Mouse (Mus musculus) G1E (cell line): ENCODE measurements at regions not wholly inside any gene's neighbourhood (a gene's known extent, or its start where the extent isn't known, plus 50 kb on each side); places are given as distances from the start of the nearest gene placed in this dataset.

ENCODE experiments used
- ATAC-seq: 2 replicates; pipeline ENCODE4 v1.8.0; 2016; ENCODE audit warnings: mild to moderate bottlenecking; ENCODE audit not compliant: insufficient number of reproducible peaks, poor library complexity, low FRiP score, severe bottlenecking; ENCODE audit errors: extremely low read depth
- DNase-seq: peaks from one replicate; pipeline ENCODE4 v3.0.0; 2012; ENCODE audit warnings: low spot score
- H3K27me3 ChIP-seq: 2 replicates; pipeline ENCODE4 v1.6.1; 2012; ENCODE audit warnings: mild to moderate bottlenecking, low read length, inconsistent platforms; ENCODE audit not compliant: insufficient read depth
- H3K36me3 ChIP-seq: replicated peaks from 2 replicates; pipeline ENCODE3; 2012; ENCODE audit warnings: mild to moderate bottlenecking, inconsistent platforms
- H3K4me1 ChIP-seq: 2 replicates; pipeline ENCODE4 v1.6.1; 2012; ENCODE audit warnings: low read depth, low read length, inconsistent platforms, mixed read lengths; ENCODE audit not compliant: insufficient read depth
- H3K4me3 ChIP-seq: 2 replicates; pipeline ENCODE4 v1.5.1; 2012; ENCODE audit warnings: low read depth, mild to moderate bottlenecking, inconsistent platforms, low read length, moderate library complexity, mixed read lengths
- H3K9me3 ChIP-seq: replicated peaks from 2 replicates; pipeline ENCODE4 v1.6.1; 2012; ENCODE audit warnings: inconsistent platforms
- CTCF ChIP-seq: IDR thresholded peaks from 2 replicates; pipeline ENCODE4 v1.5.1; 2012; ENCODE audit warnings: low read depth, low read length, inconsistent platforms, mixed read lengths
- GATA1 ChIP-seq: IDR thresholded peaks from 2 replicates; pipeline ENCODE4 v1.6.1; 2012; ENCODE audit warnings: borderline replicate concordance, low read length, inconsistent platforms, mixed read lengths
- GATA2 ChIP-seq: IDR thresholded peaks from 2 replicates; pipeline ENCODE4 v1.6.1; 2012; ENCODE audit warnings: low read depth, low read length, inconsistent platforms, borderline replicate concordance
- POLR2AphosphoS5 ChIP-seq: IDR thresholded peaks from 2 replicates; pipeline ENCODE4 v1.6.1; 2012; ENCODE audit warnings: low read depth, low read length, inconsistent platforms; ENCODE audit not compliant: insufficient replicate concordance
- TAL1 ChIP-seq: conservative IDR thresholded peaks from 2 replicates; pipeline ENCODE4 v1.6.1; 2012; ENCODE audit warnings: low read depth, low read length, inconsistent platforms, mixed read lengths

DNA sequence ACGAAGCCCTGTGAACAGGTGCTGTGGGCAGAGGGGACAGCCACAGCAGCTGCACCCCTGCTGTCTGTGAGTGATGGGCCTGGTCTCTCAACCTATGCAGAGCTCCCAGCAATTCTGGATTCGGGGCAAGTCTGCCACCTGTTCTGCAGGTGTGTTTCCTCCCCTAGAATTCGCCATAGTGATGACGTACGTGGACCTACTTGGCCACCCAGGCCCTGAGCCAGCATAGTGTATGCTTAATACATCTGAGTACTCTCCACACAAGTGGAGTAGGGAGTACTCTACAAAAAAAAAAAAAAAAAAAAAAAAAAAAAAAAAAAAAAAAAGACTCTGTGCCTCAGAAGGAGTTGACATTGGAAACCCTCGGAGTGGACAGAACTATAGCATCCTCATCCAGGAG, 87.3 kb upstream of the Mgmt start:
- H3K27me3 ChIP-seq, result no peaks in the 10 kb centered on the region
- no peaks in the 10 kb centered on the region for H3K36me3 ChIP-seq
- H3K4me3 ChIP-seq, result no peak overlapping the region
- H3K9me3 ChIP-seq, result peaks cover 67% of the 10 kb centered on the region
- DNase-seq, result no peak
- TF ChIP-seq GATA1 (no peak), POLR2AphosphoS5 (no peak), GATA2 (no peak), CTCF (no peak), TAL1 (no peak)
- H3K4me1 ChIP-seq, result no peaks in the 10 kb centered on the region
- ATAC-seq, result no peak

DNA sequence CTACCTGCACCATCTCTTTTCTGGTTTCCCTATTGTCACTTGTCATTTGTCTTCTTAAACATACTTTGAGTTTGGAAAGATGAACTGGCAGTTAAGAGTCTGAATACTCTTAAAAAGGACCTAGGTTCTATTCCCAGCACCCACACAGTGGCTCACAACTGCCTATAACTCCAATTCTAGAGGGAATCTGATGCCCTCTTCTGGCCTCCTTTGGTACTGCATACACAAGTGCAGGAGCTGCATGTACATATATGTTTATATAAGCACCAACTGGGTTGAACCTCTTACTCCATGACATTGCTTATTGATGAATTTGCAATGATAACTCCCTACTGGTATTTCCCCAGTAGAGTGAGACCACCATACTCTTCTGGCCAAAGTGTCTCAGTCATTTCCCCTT, 86.4 kb upstream of the Mgmt start:
- peaks cover 72% of the 10 kb centered on the region for H3K9me3 ChIP-seq
- no peak for TF ChIP-seq TAL1
- TF ChIP-seq CTCF, result no peak
- no peak for TF ChIP-seq GATA1
- TF ChIP-seq POLR2AphosphoS5, result no peak
- no peak for TF ChIP-seq GATA2
- H3K36me3 ChIP-seq, result no peaks in the 10 kb centered on the region
- ATAC-seq (no peak), DNase-seq (no peak)
- H3K27me3 ChIP-seq, result no peaks in the 10 kb centered on the region
- H3K4me3 ChIP-seq, result no peak overlapping the region
- no peaks in the 10 kb centered on the region for H3K4me1 ChIP-seq

DNA sequence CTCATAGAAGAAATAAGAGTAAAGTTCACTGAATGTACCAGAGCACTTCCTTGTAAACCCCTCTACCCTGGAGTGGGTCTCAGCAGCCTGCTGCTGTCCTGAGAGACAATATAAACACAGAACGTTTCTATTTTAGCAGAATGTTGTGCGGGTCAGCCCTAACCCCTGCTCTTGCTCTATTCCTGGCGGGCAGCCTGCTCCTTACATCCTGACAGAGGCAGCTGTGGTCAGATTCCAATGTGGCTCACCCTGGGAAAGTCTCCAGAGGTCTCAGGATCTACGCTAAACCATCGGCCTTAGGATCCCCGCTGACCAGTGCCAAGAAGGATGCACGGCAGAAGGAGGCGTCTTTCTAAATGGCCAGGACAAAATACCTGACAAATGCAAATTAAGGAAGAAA, 84.8 kb upstream of the Mgmt start:
- TF ChIP-seq CTCF (no peak), POLR2AphosphoS5 (no peak), GATA1 (no peak), GATA2 (no peak), TAL1 (no peak)
- DNase-seq (no peak), ATAC-seq (no peak)
- Histone ChIP-seq H3K36me3 (no peaks in the 10 kb centered on the region), H3K9me3 (peaks cover 73% of the 10 kb centered on the region), H3K4me3 (no peak overlapping the region), H3K4me1 (no peaks in the 10 kb centered on the region), H3K27me3 (no peaks in the 10 kb centered on the region)

DNA sequence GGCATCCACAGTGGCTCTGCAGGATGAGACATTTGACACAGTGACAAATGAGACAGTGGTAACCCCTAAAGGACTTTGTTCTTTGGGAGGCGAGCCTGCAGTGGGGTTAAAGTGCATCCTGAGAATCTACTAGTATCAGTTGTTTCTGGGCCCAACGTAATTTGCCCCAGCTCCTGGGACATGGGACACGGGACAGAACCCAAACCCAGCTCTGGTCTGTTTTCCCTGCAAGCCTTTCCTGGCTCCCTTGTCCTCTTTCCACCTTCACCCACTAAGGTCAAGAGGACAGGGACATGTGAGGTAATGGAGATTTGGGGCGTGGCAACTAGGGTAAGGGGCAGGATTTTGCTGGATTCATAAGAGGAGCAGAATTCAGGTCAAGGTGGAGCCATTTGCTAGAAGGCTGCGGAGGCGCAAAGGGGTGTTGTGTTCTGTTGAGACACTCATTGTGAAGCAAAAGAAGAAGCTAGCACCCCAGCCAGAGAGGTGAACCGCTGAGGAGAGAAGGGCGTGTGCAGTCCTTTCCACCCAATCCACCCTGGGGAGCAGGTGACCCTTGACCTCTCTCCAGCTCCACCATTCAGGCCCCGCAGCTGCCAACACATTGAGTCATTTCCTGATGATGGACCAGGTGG, 80.6 kb upstream of the Mgmt start:
- no peaks in the 10 kb centered on the region for H3K36me3 ChIP-seq
- TF ChIP-seq GATA2 (no peak), CTCF (no peak), TAL1 (no peak), POLR2AphosphoS5 (no peak), GATA1 (no peak)
- no peaks in the 10 kb centered on the region for H3K27me3 ChIP-seq
- H3K4me1 ChIP-seq, result no peaks in the 10 kb centered on the region
- H3K4me3 ChIP-seq, result no peak overlapping the region
- peaks cover 65% of the 10 kb centered on the region for H3K9me3 ChIP-seq
- no peak for ATAC-seq
- no peak for DNase-seq

DNA sequence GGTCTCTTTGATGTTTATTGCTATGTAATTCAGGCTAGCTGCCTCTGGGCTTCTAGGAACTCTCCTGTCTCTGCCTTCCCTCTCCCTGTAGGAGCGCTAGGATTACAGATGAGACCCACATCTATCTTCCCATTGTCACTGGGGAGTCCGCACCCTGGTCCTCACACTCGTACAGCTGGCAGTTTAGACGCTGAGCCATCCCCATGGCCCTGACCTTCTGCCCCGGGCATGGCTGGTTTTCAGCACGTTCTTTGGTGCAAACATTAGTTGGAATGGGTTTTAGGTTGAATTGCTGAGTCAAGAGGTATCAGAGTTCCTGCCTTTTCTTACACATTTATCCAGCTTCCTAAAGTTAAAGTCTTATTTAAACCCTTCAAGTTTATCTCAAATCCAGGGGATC, 79.7 kb upstream of the Mgmt start:
- TF ChIP-seq POLR2AphosphoS5 (no peak), CTCF (no peak), GATA2 (no peak), TAL1 (no peak), GATA1 (no peak)
- no peaks in the 10 kb centered on the region for H3K36me3 ChIP-seq
- no peaks in the 10 kb centered on the region for H3K4me1 ChIP-seq
- no peak overlapping the region for H3K4me3 ChIP-seq
- no peak for DNase-seq
- no peaks in the 10 kb centered on the region for H3K27me3 ChIP-seq
- no peak for ATAC-seq
- H3K9me3 ChIP-seq, result peaks cover 64% of the 10 kb centered on the region

- DNase-seq, result no peak
- Histone ChIP-seq H3K4me3 (no peak overlapping the region), H3K36me3 (no peaks in the 10 kb centered on the region), H3K9me3 (peaks cover 60% of the 10 kb centered on the region), H3K27me3 (no peaks in the 10 kb centered on the region), H3K4me1 (no peaks in the 10 kb centered on the region)
- ATAC-seq, result no peak
- no peak for TF ChIP-seq GATA1
- no peak for TF ChIP-seq POLR2AphosphoS5
- no peak for TF ChIP-seq CTCF
- TF ChIP-seq GATA2, result no peak
- TF ChIP-seq TAL1, result no peak
Observed at GRCm38 (mm10) chr7:136820291-136820690, 74.1 kb upstream of the Mgmt start.

- no peak for ATAC-seq
- TF ChIP-seq POLR2AphosphoS5, result no peak
- no peak for TF ChIP-seq GATA1
- Histone ChIP-seq H3K36me3 (no peaks in the 10 kb centered on the region), H3K4me1 (no peaks in the 10 kb centered on the region), H3K4me3 (no peak overlapping the region), H3K27me3 (no peaks in the 10 kb centered on the region), H3K9me3 (peaks cover 46% of the 10 kb centered on the region)
- DNase-seq, result no peak
Observed at GRCm38 (mm10) chr7:136825647-136826046, 68.8 kb upstream of the Mgmt start.
